Comparison of ENCODE assay signal across 18 mouse cellular contexts in the genomic region with DNA sequence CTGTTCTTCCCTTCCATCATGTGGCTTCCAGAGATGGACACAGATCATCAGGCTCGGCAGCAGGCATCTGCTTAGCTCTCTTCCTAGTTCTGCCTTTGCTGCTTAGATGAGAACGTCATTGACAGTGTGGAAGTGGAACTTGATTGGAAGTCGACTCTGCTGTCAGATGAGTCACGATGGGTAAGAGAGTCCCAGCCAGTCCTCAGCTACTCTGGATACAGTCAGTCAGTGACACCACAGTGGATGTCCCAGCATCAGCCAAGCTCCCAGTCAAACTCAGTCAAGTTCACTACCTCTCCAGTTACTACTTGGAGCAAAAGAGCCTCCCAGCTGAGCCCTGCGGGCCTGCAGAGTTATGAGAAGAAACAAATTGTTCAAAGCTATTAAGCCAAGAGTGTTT.
A peak's percentile ranks its signal among the peaks of the same experiment; 100 is the strongest.
DNase-seq lines count a peak whose midpoint lies in the region; ATAC-seq lines count a peak whose summit lies in the region.
"Had no signal": no experiment of that assay in that cellular context is flagged by ENCODE, and none has a peak within 500 bp of the region (broad histone marks: within the 10 kb centered on the region; RNA-seq: fewer than 3 reads in every experiment).

No protein-coding gene starts in this region.

- H3K9ac ChIP-seq in liver, embryonic 11.5 days (ENCODE audit: low read depth, low read length) = no peak overlapping the region
- no peak overlapping the region for H3K9ac ChIP-seq in liver, embryonic 12.5 days
- H3K9ac ChIP-seq: heart, embryonic 12.5 days; hindbrain, embryonic 15.5 days had no signal

- H3K27ac ChIP-seq in liver, embryonic 11.5 days (ENCODE audit: low read depth, low read length) = no peak overlapping the region
- no peak overlapping the region for H3K27ac ChIP-seq in liver, embryonic 12.5 days
- H3K27ac ChIP-seq in limb, embryonic 10.5 days = no peak overlapping the region
- H3K27ac ChIP-seq: embryonic facial prominence, embryonic 10.5 days; heart, adult 2 months; hindbrain, embryonic 10.5 days; hindbrain, embryonic 15.5 days had no signal

- ATAC-seq in liver, embryonic 11.5 days (replicated peaks; ENCODE audit: low FRiP score) = no peak
- ATAC-seq in liver, embryonic 12.5 days = no peak
- ATAC-seq: forebrain, embryonic 14.5 days; inflammation-experienced regulatory T-cells, adult 6 months; intestine, postnatal 0 days had no signal

- peak; percentile 48 for DNase-seq in adrenal gland, adult 8-10 months
- no peak for DNase-seq in adrenal gland, postnatal 4 days (ENCODE audit: low spot score in 2 of 2)
- peak; percentile 10 for DNase-seq in liver, embryonic 11.5 days (ENCODE audit: low spot score)
- DNase-seq in adrenal gland, postnatal 14 days = peak; percentile 30
- peak; percentile 25 for DNase-seq in limb, embryonic 10.5 days (ENCODE audit: low spot score)
- no peak for DNase-seq in thymus, postnatal 0 days (ENCODE audit: low spot score)
- DNase-seq: cerebellum, adult 2 months; cerebellum, postnatal 10 days; gastrocnemius, postnatal 10 days; heart, adult 2 months had no signal

- H3K4me3 ChIP-seq in liver, embryonic 11.5 days (ENCODE audit: low read depth, low read length) = no peak overlapping the region
- H3K4me3 ChIP-seq in liver, embryonic 12.5 days = no peak overlapping the region
- H3K4me3 ChIP-seq in limb, embryonic 10.5 days = no peak overlapping the region
- H3K4me3 ChIP-seq: embryonic facial prominence, embryonic 10.5 days; heart, adult 2 months; heart, embryonic 12.5 days; hindbrain, embryonic 10.5 days; hindbrain, embryonic 15.5 days had no signal

- no peaks in the 10 kb centered on the region for H3K4me1 ChIP-seq in liver, embryonic 11.5 days (replicated peaks; ENCODE audit: control insufficient read depth, insufficient read depth, low read length)
- H3K4me1 ChIP-seq in liver, embryonic 12.5 days = no peaks in the 10 kb centered on the region
- H3K4me1 ChIP-seq in limb, embryonic 10.5 days = peaks cover 54% of the 10 kb centered on the region

- H3K4me2 ChIP-seq in liver, embryonic 11.5 days = no peak overlapping the region
- no peak overlapping the region for H3K4me2 ChIP-seq in liver, embryonic 12.5 days
- H3K4me2 ChIP-seq: heart, embryonic 12.5 days; hindbrain, embryonic 15.5 days had no signal

- H3K9me3 ChIP-seq in liver, embryonic 11.5 days (ENCODE audit: control insufficient read depth, low read length) = no peaks in the 10 kb centered on the region
- no peaks in the 10 kb centered on the region for H3K9me3 ChIP-seq in liver, embryonic 12.5 days (replicated peaks)
- no peaks in the 10 kb centered on the region for H3K9me3 ChIP-seq in limb, embryonic 10.5 days (replicated peaks)
- H3K9me3 ChIP-seq: embryonic facial prominence, embryonic 10.5 days; heart, embryonic 12.5 days; hindbrain, embryonic 10.5 days; hindbrain, embryonic 15.5 days had no signal

- no peaks in the 10 kb centered on the region for H3K27me3 ChIP-seq in liver, embryonic 11.5 days (replicated peaks; ENCODE audit: control insufficient read depth, insufficient read depth, low read length)
- H3K27me3 ChIP-seq in liver, embryonic 12.5 days (replicated peaks) = no peaks in the 10 kb centered on the region
- no peaks in the 10 kb centered on the region for H3K27me3 ChIP-seq in limb, embryonic 10.5 days (ENCODE audit: low read depth, poor library complexity, severe bottlenecking)
- H3K27me3 ChIP-seq: heart, embryonic 12.5 days; hindbrain, embryonic 15.5 days had no signal

- 65% methylated on average over 5 of the region's 5 CpGs for WGBS in liver, embryonic 11.5 days
- WGBS in liver, embryonic 12.5 days (ENCODE audit: insufficient replicate concordance) = 49% methylated on average over 5 of the region's 5 CpGs
- 82% methylated on average over 5 of the region's 5 CpGs for WGBS in limb, embryonic 10.5 days

- H3K36me3 ChIP-seq in liver, embryonic 11.5 days (ENCODE audit: control insufficient read depth, insufficient read depth, low read length) = no peaks in the 10 kb centered on the region
- no peaks in the 10 kb centered on the region for H3K36me3 ChIP-seq in liver, embryonic 12.5 days
- no peaks in the 10 kb centered on the region for H3K36me3 ChIP-seq in limb, embryonic 10.5 days
- H3K36me3 ChIP-seq: embryonic facial prominence, embryonic 10.5 days; heart, embryonic 12.5 days; hindbrain, embryonic 10.5 days; hindbrain, embryonic 15.5 days had no signal

Comparison
In these comparisons a context has a peak if more than half of its experiments do, and no peak if none do; other contexts are left out.
1. DNase-seq: peak in adrenal gland, adult 8-10 months (single experiment), liver, embryonic 11.5 days (single experiment), adrenal gland, postnatal 14 days (single experiment) and limb, embryonic 10.5 days (single experiment); none in adrenal gland, postnatal 4 days (0 of 2) and thymus, postnatal 0 days (single experiment).